Mouse (Mus musculus) kidney, adult 2 months (tissue): ENCODE measurements around the gene Prkg2. TPM values are rescaled to one million over a fixed set of nuclear protein-coding genes. Genes with fewer than 3 reads are reported as not detected.

Source experiments
- DNase-seq: peaks from one replicate; pipeline ENCODE4 v3.0.0; 2021
- H3K27ac ChIP-seq: fragments of 200-500 bp; 2 replicates; pipeline ENCODE4 v1.5.1; 2012; ENCODE audit warnings: low read depth, low read length, control low read depth, inconsistent platforms; ENCODE audit not compliant: insufficient read depth
- H3K27me3 ChIP-seq: fragments of 200-500 bp; replicated peaks from 2 replicates; pipeline ENCODE4 v1.6.1; 2012; ENCODE audit warnings: mild to moderate bottlenecking, moderate library complexity, low read length, inconsistent platforms; ENCODE audit not compliant: control insufficient read depth, insufficient read depth
- H3K36me3 ChIP-seq: fragments of 200-500 bp; 2 replicates; pipeline ENCODE4 v1.6.1; 2012; ENCODE audit warnings: mild to moderate bottlenecking, moderate library complexity, low read length, inconsistent platforms; ENCODE audit not compliant: control insufficient read depth, insufficient read depth
- H3K4me1 ChIP-seq: fragments of 200-500 bp; 2 replicates; pipeline ENCODE4 v1.6.1; 2011; ENCODE audit warnings: low read length; ENCODE audit not compliant: control insufficient read depth, insufficient read depth
- H3K4me3 ChIP-seq: fragments of 200-500 bp; 2 replicates; pipeline ENCODE4 v1.5.1; 2011; ENCODE audit warnings: mild to moderate bottlenecking, low read depth, low read length, control low read depth; ENCODE audit not compliant: insufficient read depth
- CTCF ChIP-seq: fragments of 200-500 bp; conservative IDR thresholded peaks from 2 replicates; pipeline ENCODE4 v1.5.1; 2011; ENCODE audit warnings: low read depth, mild to moderate bottlenecking, control low read depth, low read length, moderate library complexity, mixed read lengths; ENCODE audit not compliant: insufficient read depth, insufficient read length
- POLR2A ChIP-seq: fragments of 200-500 bp; IDR thresholded peaks from one replicate; pipeline ENCODE4 v1.6.1; 2011; ENCODE audit warnings: low read depth, low read length, control low read depth
- WGBS: fragments of 180-500 bp; shearing (Covaris S2); methylation state at CpG from one replicate; pipeline ENCODE4 v1.1.7; 2018; 5-methylcytosine and 5-hydroxymethylcytosine counted together
- polyA plus RNA-seq: library from polyadenylated mRNA; depleted of rRNA; stranded (reverse); fragments of >200 nt; gene quantifications from 2 replicates; pipeline ENCODE4 v1.2.3, GENCODE M21; 2012

Prkg2 gene
- polyA plus RNA-seq, 1 experiment: 0.17 TPM

DNA sequence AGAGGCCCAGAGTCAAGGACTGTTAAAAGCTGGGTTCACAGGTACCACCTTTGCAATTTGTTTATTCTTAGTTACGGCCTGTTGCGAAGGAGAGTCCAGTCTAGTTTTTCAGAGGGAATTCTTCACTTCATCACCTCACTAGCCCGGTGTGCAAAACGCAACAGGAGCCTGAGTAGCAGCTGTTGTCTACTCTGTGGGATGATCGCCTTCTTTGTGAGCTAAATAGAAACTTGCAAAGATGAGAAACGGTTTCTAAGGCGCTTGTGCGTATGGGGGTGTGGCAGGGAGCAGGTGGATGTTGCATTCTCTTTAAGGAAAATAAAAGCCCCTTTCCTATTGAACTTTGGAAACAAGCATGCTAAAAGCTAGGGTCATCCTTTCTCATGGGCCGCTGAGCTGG, 1.2 kb downstream of the Prkg2 start:
- TF ChIP-seq CTCF (no peak), POLR2A (no peak)
- no peaks in the 10 kb centered on the region for H3K4me1 ChIP-seq
- no peak overlapping the region for H3K4me3 ChIP-seq
- no peak for DNase-seq
- H3K36me3 ChIP-seq: no peaks in the 10 kb centered on the region
- H3K27ac ChIP-seq: no peak overlapping the region
- H3K27me3 ChIP-seq: no peaks in the 10 kb centered on the region
- 62% methylated on average over 9 of the region's 9 CpGs for WGBS

- Histone ChIP-seq H3K4me1 (no peaks in the 10 kb centered on the region), H3K27me3 (no peaks in the 10 kb centered on the region), H3K4me3 (no peak overlapping the region), H3K36me3 (no peaks in the 10 kb centered on the region), H3K27ac (no peak overlapping the region)
- WGBS: 75% methylated on average over 6 of the region's 6 CpGs
- no peak for DNase-seq
- TF ChIP-seq CTCF: no peak
- no peak for TF ChIP-seq POLR2A
These were observed 5.5 kb downstream of the Prkg2 start for GRCm38 (mm10) chr5:99031551-99032149.

DNA sequence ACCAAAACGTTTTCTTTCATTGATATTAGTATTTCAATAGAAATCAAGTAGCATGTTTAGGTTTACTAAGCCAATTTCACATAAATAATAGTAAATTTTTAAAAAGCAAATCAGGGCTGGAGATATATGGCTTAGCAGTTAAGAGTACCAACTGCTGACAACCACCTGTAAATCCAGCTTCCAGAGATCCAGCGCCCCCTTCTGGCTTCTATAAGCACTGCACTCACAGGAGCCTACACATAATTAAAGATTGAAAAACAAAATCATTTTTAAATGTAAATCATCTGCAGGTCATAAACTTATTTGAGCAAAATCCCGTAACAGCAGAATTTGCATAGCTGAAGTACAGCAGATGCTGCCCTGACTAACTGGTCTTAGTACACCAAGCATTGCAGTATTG, 10.8 kb downstream of the Prkg2 start:
- Histone ChIP-seq H3K27ac (no peak overlapping the region), H3K36me3 (no peaks in the 10 kb centered on the region), H3K4me3 (no peak overlapping the region), H3K4me1 (no peaks in the 10 kb centered on the region), H3K27me3 (no peaks in the 10 kb centered on the region)
- TF ChIP-seq POLR2A (no peak), CTCF (no peak)
- DNase-seq: no peak
- 72% methylated on average over 3 of the region's 3 CpGs for WGBS

GRCm38 (mm10) chr5:99019709-99020108, 17.4 kb downstream of the Prkg2 start:
- Histone ChIP-seq H3K36me3 (no peaks in the 10 kb centered on the region), H3K4me1 (no peaks in the 10 kb centered on the region), H3K4me3 (no peak overlapping the region), H3K27ac (no peak overlapping the region), H3K27me3 (no peaks in the 10 kb centered on the region)
- DNase-seq: no peak
- TF ChIP-seq CTCF (no peak), POLR2A (no peak)
- WGBS: 83% methylated on average over 6 of the region's 6 CpGs

DNA sequence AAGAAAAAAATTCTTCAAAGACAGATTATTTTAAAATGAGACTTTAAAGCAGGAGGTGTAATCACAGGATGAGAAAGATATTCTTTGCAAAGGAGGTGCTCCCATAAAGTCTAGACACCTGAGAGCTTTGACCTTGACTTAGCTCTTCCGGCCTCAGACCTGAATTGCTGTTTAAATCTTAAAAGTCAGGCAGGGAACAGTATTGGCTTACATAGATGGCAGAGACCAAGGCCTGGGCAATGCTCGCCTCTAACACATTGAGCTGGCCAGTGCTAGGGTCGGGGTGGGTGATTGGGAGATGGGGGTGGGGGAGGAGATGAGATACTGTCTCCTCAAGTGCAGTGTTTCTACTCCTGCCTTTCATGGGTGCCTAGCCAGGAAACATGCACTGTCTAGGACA, 22.0 kb downstream of the Prkg2 start:
- WGBS: 62% methylated on average over 3 of the region's 3 CpGs
- no peak for DNase-seq
- no peaks in the 10 kb centered on the region for H3K36me3 ChIP-seq
- H3K4me1 ChIP-seq: no peaks in the 10 kb centered on the region
- no peak for TF ChIP-seq CTCF
- no peak for TF ChIP-seq POLR2A
- H3K27me3 ChIP-seq: no peaks in the 10 kb centered on the region
- no peak overlapping the region for H3K27ac ChIP-seq
- H3K4me3 ChIP-seq: no peak overlapping the region

DNA sequence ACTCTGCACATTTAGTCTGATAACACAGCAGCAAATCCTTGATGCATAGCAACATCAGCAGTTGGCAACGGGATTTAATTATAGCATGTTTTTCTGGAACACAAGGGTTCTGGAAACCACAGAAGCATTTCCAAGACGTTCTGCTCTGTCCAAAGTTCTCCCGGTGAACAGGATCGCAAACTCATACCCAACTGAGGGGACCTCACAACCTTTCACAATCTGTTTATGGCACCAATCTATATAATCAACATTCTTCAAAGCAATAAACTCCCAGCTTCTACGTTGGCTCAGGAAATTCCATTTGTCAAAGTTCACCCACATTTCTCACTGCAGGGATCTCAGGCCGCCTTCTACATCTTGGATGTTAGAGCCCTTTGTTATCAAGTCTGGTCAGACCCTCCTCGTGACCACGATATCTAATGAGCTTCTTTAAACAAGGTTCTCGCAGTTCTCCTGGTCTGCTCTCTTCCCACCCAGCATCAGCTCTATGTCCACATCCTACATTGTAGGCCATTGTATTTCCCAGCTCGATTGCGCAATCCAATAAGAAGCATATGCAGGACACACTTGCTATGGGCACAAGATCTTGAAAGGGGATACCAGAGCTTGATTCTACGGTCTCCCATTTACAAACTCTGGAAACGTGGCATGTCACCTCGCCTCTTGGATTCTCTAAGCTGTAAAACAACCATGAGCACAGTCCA, 26.6 kb downstream of the Prkg2 start:
- no peak overlapping the region for H3K27ac ChIP-seq
- H3K4me3 ChIP-seq: no peak overlapping the region
- WGBS: 77% methylated on average over 14 of the region's 14 CpGs
- H3K4me1 ChIP-seq: no peaks in the 10 kb centered on the region
- H3K36me3 ChIP-seq: no peaks in the 10 kb centered on the region
- no peak for DNase-seq
- TF ChIP-seq POLR2A (no peak), CTCF (no peak)
- no peaks in the 10 kb centered on the region for H3K27me3 ChIP-seq

GRCm38 (mm10) chr5:98998104-98998503, 39.0 kb downstream of the Prkg2 start:
- Histone ChIP-seq H3K36me3 (no peaks in the 10 kb centered on the region), H3K4me3 (no peak overlapping the region), H3K4me1 (no peaks in the 10 kb centered on the region), H3K27ac (no peak overlapping the region), H3K27me3 (no peaks in the 10 kb centered on the region; the same call in 1 of the 2 replicates)
- WGBS: 60% methylated on average over 4 of the region's 4 CpGs
- DNase-seq: no peak
- TF ChIP-seq POLR2A: no peak
- no peak for TF ChIP-seq CTCF

GRCm38 (mm10) chr5:98995767-98996166, 41.4 kb downstream of the Prkg2 start:
- Histone ChIP-seq H3K27ac (no peak overlapping the region), H3K36me3 (no peaks in the 10 kb centered on the region), H3K4me3 (no peak overlapping the region), H3K4me1 (no peaks in the 10 kb centered on the region), H3K27me3 (no peaks in the 10 kb centered on the region)
- WGBS: 52% methylated on average over 4 of the region's 4 CpGs
- no peak for TF ChIP-seq CTCF
- no peak for TF ChIP-seq POLR2A
- no peak for DNase-seq
